Mouse (Mus musculus): Measurements from ENCODE around the gene Snrnp25. TPM values are rescaled to one million over a fixed set of nuclear protein-coding genes. Genes with fewer than 3 reads are reported as not detected.
A peak's percentile ranks its signal among the peaks of the same experiment; 100 is the strongest.

The Snrnp25 gene
- polyA plus RNA-seq (2015; fragmentation: Nextera tagmentation; extraction: Ambion mirVana), result 47.8 and 48.3 TPM in 2 replicates

DNA sequence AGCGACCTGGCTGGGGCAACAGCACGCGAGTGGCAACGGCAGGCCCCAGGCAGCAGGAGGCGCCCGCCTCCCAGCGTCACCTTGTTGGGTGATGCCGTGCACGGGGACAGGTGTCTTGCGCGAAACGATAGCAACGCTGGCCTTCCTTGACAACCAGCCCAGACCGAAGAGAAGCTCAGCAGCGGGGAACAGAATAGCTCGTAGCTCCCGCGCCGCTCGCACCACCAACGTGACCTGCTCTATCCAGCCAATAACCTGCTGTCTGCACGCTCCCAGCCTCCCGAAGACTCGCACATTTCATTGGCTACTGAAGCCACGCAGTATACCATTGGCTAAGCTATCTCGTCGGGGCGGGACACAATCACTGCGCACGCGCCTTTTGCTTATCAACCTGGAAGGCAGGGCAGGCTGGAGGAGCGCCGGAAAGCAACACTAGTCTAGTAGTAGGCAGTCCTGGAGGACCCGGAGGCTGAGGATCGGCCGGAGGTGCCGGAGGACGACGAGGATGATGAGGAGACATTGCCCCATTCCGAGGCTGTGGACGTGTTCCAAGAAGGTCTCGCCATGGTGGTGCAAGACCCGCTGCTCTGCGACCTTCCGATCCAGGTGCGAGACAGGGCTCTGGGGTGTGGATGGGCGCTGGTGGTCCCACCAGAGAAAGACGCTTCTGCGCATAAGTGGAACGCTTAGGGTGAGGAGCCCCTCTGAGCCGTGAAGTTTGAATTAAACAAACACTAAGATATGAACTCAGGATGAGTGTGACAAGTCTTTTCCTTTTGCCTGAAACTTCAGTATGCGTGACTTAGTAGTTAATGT, at the start of gene Snrnp25:
Snrnp25 (plus strand) TSS at position 358 of the 816 bp plus-strand sequence.
- Histone ChIP-seq H3K27ac (replicated peaks) (peak within 1 kb of the TSS; percentile 34; the same call in 1 of the 2 replicates), H3K4me2 (replicated peaks) (peak within 1 kb of the TSS; percentile 80), H3K4me1 (peaks cover 10% of the 10 kb centered on the region), H3K36me3 (peaks cover 33% of the 10 kb centered on the region), H3K4me3 (replicated peaks) (peak within 1 kb of the TSS; percentile 76), H3K9me3 (replicated peaks) (no peaks in the 10 kb centered on the region), H3K9ac (peak within 1 kb of the TSS; percentile 81), H3K27me3 (no peaks in the 10 kb centered on the region)
- under 1% methylated on average over 52 of the region's 52 CpGs for WGBS
- peak; percentile 99 for ATAC-seq (ENCODE audit: insufficient number of reproducible peaks, low FRiP score, low TSS enrichment, low read depth)

DNA sequence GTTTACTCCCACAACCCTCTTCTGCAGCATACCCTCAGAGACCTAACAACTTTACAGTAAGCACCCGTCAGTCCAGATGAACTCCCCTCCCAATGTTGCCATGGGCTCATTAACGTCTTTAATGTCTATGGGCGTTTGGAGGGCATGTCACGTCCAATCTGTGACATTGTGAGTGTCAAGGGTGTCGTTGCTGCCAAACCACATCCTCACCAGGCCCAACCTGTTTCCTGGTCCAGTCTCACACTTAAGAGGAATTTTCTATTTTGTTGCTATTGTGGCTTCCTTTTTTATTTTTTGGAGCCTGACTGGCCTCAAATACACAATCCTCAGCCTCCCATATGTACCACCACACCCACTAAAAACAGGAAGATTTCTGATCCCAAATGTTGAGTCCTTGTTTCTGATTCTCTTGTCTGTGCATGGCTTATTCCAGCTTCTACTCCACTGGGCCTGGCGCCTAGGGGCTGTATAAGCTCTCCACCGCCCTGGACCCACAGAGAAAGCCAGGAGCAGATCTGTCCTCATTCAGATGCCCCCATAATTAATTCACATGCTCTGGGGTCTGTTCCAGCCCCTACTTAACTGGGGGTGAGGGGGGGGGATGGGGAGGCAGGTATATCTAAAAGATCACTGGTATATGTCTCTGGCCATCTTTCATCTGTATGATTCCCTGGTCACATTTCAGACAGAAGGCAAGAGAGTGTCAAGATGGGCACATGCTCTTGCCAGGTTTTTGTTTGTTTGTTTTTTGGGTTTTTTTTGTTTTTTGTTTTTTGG, 48.2 kb upstream of the Snrnp25 start:
- ATAC-seq (ENCODE audit: insufficient number of reproducible peaks, low FRiP score, low TSS enrichment, low read depth), result no peak
- Histone ChIP-seq H3K9ac (no peak overlapping the region), H3K27ac (replicated peaks) (no peak overlapping the region), H3K4me3 (replicated peaks) (no peak overlapping the region), H3K4me2 (replicated peaks) (no peak overlapping the region), H3K36me3 (no peaks in the 10 kb centered on the region), H3K9me3 (replicated peaks) (no peaks in the 10 kb centered on the region), H3K4me1 (peaks cover 6% of the 10 kb centered on the region), H3K27me3 (peaks cover 17% of the 10 kb centered on the region)
- WGBS, result 77% methylated on average over 7 of the region's 7 CpGs

- H3K9ac ChIP-seq, result no peak overlapping the region
- H3K4me1 ChIP-seq, result peaks cover 11% of the 10 kb centered on the region
- ATAC-seq (ENCODE audit: insufficient number of reproducible peaks, low FRiP score, low TSS enrichment, low read depth), result no peak
- H3K9me3 ChIP-seq (replicated peaks), result no peaks in the 10 kb centered on the region
- H3K27ac ChIP-seq (replicated peaks), result no peak overlapping the region
- peaks cover 17% of the 10 kb centered on the region for H3K27me3 ChIP-seq
- no peaks in the 10 kb centered on the region for H3K36me3 ChIP-seq
- peak overlapping the region; percentile 15; the same call in 1 of the 2 replicates for H3K4me3 ChIP-seq (replicated peaks)
- WGBS, result 43% methylated on average over 18 of the region's 18 CpGs
- peak overlapping the region; percentile 22; the same call in 1 of the 2 replicates for H3K4me2 ChIP-seq (replicated peaks)
These were observed 47.2 kb upstream of the Snrnp25 start for GRCm38 (mm10) chr11:32157791-32158594.

GRCm38 (mm10) chr11:32159176-32159575, 46.0 kb upstream of the Snrnp25 start:
- ATAC-seq (ENCODE audit: insufficient number of reproducible peaks, low FRiP score, low TSS enrichment, low read depth), result no peak
- Histone ChIP-seq H3K27me3 (peaks cover 17% of the 10 kb centered on the region), H3K4me1 (peaks cover 11% of the 10 kb centered on the region), H3K27ac (replicated peaks) (no peak overlapping the region), H3K36me3 (no peaks in the 10 kb centered on the region), H3K9ac (no peak overlapping the region), H3K9me3 (replicated peaks) (no peaks in the 10 kb centered on the region), H3K4me3 (replicated peaks) (no peak overlapping the region), H3K4me2 (replicated peaks) (no peak overlapping the region)
- 81% methylated on average over 3 of the region's 3 CpGs for WGBS

- no peaks in the 10 kb centered on the region for H3K9me3 ChIP-seq (replicated peaks)
- H3K27ac ChIP-seq (replicated peaks), result no peak overlapping the region
- no peak overlapping the region for H3K4me3 ChIP-seq (replicated peaks)
- no peak for ATAC-seq (ENCODE audit: insufficient number of reproducible peaks, low FRiP score, low TSS enrichment, low read depth)
- H3K9ac ChIP-seq, result no peak overlapping the region
- no peak overlapping the region for H3K4me2 ChIP-seq (replicated peaks)
- H3K36me3 ChIP-seq, result no peaks in the 10 kb centered on the region
- H3K27me3 ChIP-seq, result peaks cover 17% of the 10 kb centered on the region
- 77% methylated on average over 7 of the region's 7 CpGs for WGBS
- peaks cover 11% of the 10 kb centered on the region for H3K4me1 ChIP-seq
These were observed 44.9 kb upstream of the Snrnp25 start for GRCm38 (mm10) chr11:32160341-32160740.

DNA sequence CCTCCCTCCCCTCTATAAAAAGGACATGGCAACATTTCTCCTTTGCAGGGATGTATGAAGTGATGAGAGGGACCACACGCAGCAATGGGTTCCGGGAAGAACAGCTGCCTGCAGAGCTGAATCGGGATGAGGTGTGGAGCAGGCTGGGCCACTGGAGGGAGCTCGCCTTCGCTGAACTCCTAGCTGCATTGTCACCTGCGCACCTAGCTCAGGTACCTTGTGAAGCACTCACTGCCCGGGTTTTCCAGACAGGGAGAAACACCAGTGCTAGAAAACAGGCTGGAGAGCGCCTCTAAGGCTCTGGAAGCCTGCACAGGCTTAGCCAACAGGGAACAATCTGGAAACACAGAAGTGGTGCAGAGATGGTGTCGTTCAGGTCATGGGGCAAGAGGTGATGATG, 43.7 kb upstream of the Snrnp25 start:
- Histone ChIP-seq H3K36me3 (no peaks in the 10 kb centered on the region), H3K9me3 (replicated peaks) (no peaks in the 10 kb centered on the region), H3K4me2 (replicated peaks) (peak overlapping the region; percentile 61), H3K4me1 (peaks cover 11% of the 10 kb centered on the region), H3K4me3 (replicated peaks) (peak overlapping the region; percentile 36; the same call in 1 of the 2 replicates), H3K9ac (no peak overlapping the region), H3K27ac (replicated peaks) (no peak overlapping the region), H3K27me3 (peaks cover 17% of the 10 kb centered on the region)
- ATAC-seq (ENCODE audit: insufficient number of reproducible peaks, low FRiP score, low TSS enrichment, low read depth), result peak; percentile 48; the same call in 1 of the 2 replicates
- WGBS, result 9% methylated on average over 9 of the region's 9 CpGs

DNA sequence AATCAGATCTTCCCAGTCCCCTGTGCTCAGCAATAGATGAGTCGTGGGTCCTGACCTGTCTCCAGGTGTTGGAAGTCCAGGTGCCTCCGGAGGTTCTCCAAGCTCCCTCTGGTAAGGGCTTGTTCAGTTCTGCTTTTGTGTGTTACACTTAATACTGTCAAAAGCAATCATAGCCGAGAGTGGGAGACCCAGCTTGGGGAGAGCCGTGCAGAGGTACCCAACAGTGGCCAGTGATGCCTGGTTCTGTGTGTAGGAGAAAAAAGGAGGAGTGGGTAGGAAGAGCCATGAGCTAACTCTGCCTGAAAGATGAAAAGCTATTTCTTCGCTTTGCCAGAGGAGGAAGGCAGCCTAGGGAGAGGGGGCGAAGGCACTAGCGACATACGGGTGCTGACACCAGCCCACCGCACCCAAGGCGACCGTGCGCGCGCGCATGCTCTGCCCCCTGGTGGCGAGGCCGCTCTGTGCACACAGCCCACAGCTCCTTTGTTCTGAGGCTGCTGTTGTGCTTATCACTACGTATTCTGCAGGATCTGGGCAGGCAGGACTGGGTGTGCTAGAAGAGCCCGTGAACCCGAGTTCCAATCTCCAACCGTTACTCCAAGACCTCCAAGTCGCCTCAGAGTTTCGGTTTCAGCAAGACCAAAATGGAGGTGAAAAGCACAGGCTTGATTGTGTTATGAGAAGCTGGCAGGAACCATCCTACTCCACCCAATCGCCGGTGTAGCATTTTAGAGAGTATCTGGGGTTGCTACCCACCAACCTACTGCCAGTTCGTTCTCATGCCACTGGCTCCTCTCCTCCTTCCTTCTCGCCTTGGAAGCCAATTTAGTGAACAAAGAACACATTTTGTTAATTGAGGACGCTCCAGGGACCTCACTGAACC, 43.1 kb upstream of the Snrnp25 start:
- H3K9me3 ChIP-seq (replicated peaks), result no peaks in the 10 kb centered on the region
- H3K36me3 ChIP-seq, result no peaks in the 10 kb centered on the region
- H3K4me2 ChIP-seq (replicated peaks), result peak overlapping the region; percentile 61
- 13% methylated on average over 28 of the region's 28 CpGs for WGBS
- no peak overlapping the region for H3K9ac ChIP-seq
- peaks cover 17% of the 10 kb centered on the region for H3K27me3 ChIP-seq
- peak; percentile 84 for ATAC-seq (ENCODE audit: insufficient number of reproducible peaks, low FRiP score, low TSS enrichment, low read depth)
- peak overlapping the region; percentile 36 for H3K4me3 ChIP-seq (replicated peaks)
- peaks cover 11% of the 10 kb centered on the region for H3K4me1 ChIP-seq
- no peak overlapping the region for H3K27ac ChIP-seq (replicated peaks)

DNA sequence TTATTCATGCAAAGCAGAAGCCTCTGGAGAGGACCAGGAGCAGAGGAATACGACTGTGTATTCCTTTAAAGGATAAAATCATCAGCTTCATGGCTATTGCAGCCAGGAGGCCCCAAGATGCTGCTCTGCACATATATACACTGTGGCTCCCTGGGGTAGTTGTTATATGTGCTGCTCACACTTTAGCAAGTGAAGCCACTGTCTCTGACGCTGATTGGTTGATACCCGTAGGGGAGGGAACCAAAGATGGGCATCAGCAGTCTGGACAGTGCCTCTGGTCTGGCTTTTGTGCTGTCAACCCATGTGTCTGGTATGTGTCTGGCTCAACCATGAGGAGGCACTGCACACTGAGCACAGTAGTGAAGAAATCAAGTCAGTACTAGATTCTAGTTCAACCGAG, 38.5 kb upstream of the Snrnp25 start:
- 74% methylated on average over 4 of the region's 4 CpGs for WGBS
- peaks cover 9% of the 10 kb centered on the region for H3K4me1 ChIP-seq
- H3K27me3 ChIP-seq, result peaks cover 3% of the 10 kb centered on the region
- no peak overlapping the region for H3K27ac ChIP-seq (replicated peaks)
- ATAC-seq (ENCODE audit: insufficient number of reproducible peaks, low FRiP score, low TSS enrichment, low read depth), result no peak
- H3K9ac ChIP-seq, result no peak overlapping the region
- no peak overlapping the region for H3K4me2 ChIP-seq (replicated peaks)
- no peaks in the 10 kb centered on the region for H3K36me3 ChIP-seq
- no peaks in the 10 kb centered on the region for H3K9me3 ChIP-seq (replicated peaks)
- no peak overlapping the region for H3K4me3 ChIP-seq (replicated peaks)

GRCm38 (mm10) chr11:32178506-32178905, 26.7 kb upstream of the Snrnp25 start:
- Histone ChIP-seq H3K27me3 (no peaks in the 10 kb centered on the region), H3K27ac (replicated peaks) (no peak overlapping the region), H3K9ac (no peak overlapping the region), H3K4me2 (replicated peaks) (no peak overlapping the region), H3K4me1 (no peaks in the 10 kb centered on the region), H3K36me3 (no peaks in the 10 kb centered on the region), H3K4me3 (replicated peaks) (no peak overlapping the region), H3K9me3 (replicated peaks) (no peaks in the 10 kb centered on the region)
- no peak for ATAC-seq (ENCODE audit: insufficient number of reproducible peaks, low FRiP score, low TSS enrichment, low read depth)
- 63% methylated on average over 1 of the region's 1 CpGs for WGBS

GRCm38 (mm10) chr11:32181246-32181645, 24.0 kb upstream of the Snrnp25 start:
- no peaks in the 10 kb centered on the region for H3K36me3 ChIP-seq
- WGBS, result 81% methylated on average over 4 of the region's 4 CpGs
- H3K9me3 ChIP-seq (replicated peaks), result no peaks in the 10 kb centered on the region
- H3K27me3 ChIP-seq, result no peaks in the 10 kb centered on the region
- no peak overlapping the region for H3K4me3 ChIP-seq (replicated peaks)
- H3K4me1 ChIP-seq, result no peaks in the 10 kb centered on the region
- ATAC-seq (ENCODE audit: insufficient number of reproducible peaks, low FRiP score, low TSS enrichment, low read depth), result no peak
- H3K4me2 ChIP-seq (replicated peaks), result no peak overlapping the region
- H3K27ac ChIP-seq (replicated peaks), result no peak overlapping the region
- no peak overlapping the region for H3K9ac ChIP-seq

Data from embryonic facial prominence, embryonic 15.5 days (tissue).